Mouse (Mus musculus): Measurements from ENCODE around the gene Fam76b. TPM values are rescaled to one million over a fixed set of nuclear protein-coding genes. Genes with fewer than 3 reads are reported as not detected.

Gene Fam76b
- polyA plus RNA-seq, 1 experiment from 2014 or later, result 23.0 TPM

Other genes starting within 250 kb of the Fam76b start
- gene Mtmr2, start 79.3 kb upstream of the Fam76b start, polyA plus RNA-seq (2016; fragmentation: Nextera tagmentation; extraction: Ambion mirVana), result 86.6 and 89.3 TPM in 2 replicates
- 59.1 and 65.0 TPM in 2 replicates for gene Cep57, start 609 bp upstream of the Fam76b start, polyA plus RNA-seq (2016; fragmentation: Nextera tagmentation; extraction: Ambion mirVana)